Mouse (Mus musculus) kidney, adult 18-20 months (tissue): ENCODE measurements around the gene Cnot10.
A peak's percentile ranks its signal among the peaks of the same experiment; 100 is the strongest.

ENCODE experiments used
- DNase-seq: peaks from one replicate; pipeline ENCODE4 v3.0.0; 2021

Cnot10 gene

DNA sequence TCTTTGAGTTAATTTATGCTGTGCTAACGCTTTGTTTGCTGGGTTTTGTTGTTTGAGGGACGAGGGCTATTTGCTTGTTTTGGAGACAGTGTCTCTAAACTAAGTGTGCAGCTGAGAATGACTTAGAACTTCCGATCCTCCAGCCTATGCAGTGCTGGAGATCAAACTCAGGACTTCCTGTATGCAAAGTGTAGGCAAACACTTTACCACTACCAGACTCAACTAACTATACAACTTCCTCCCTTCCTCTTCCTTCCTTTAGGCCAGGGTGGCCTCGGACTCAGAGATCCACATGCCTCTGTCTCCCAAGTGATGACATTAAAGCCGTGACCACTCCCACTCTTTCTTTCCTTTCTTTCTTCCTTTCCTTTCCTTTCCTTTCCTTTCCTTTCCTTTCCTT, 66.5 kb downstream of the Cnot10 start:
- DNase-seq: no peak

DNA sequence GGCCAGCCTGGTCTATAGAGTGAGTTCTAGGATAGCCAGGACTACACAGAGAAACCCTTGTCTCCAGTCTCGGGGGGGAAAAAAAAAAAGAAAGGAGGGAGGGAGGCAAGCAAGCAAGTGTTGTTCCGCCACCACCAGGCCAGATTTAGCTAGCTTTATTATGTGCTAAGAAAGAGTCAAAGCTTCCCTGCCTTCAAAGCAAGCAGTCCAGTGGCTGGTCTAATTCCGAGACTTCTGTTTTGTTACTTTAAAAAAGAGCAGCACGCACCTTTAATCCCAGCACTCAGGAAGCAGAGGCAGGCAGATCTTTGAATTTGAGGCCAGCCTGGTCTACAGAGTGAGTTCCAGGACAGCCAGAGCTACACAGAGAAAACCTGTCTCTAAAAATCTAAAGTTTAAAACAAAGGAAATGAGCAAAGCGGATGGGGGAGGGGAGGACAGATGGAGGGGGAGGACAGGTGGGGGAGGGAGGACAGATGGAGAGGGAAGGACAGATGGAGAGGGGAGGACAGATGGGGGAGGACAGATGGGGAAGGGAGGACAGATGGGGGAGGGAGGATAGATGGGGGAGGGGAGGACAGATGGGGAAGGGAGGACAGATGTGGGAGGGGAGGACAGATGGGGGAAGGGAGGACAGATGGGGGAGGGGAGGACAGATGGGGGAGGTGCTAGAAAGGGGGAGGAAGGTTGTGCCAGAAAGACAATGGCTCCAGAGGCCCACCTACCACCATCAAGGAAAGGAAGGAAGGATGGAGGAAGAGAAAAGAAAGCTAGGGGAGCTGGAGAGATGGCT, 71.1 kb downstream of the Cnot10 start:
- DNase-seq: no peak

DNA sequence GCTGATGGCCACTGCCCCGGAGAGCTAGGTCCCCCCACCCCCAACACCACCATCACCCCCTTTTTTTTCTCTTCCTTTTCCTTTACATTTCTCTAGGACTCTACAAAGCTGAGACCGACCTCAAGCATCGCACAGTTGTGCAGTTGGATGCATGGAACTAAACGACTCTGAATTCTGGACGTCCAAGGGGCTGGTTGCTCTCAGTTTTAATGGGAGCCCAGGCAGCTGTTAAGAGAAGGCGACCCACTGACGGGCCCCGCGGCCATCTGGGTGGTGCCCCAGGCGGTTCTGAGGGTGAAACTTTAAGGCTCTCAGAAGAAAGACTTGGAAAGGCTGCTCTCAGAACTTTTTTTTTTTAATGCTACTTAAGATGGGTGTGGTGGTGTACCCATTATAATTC, 75.3 kb downstream of the Cnot10 start:
- no peak for DNase-seq

DNA sequence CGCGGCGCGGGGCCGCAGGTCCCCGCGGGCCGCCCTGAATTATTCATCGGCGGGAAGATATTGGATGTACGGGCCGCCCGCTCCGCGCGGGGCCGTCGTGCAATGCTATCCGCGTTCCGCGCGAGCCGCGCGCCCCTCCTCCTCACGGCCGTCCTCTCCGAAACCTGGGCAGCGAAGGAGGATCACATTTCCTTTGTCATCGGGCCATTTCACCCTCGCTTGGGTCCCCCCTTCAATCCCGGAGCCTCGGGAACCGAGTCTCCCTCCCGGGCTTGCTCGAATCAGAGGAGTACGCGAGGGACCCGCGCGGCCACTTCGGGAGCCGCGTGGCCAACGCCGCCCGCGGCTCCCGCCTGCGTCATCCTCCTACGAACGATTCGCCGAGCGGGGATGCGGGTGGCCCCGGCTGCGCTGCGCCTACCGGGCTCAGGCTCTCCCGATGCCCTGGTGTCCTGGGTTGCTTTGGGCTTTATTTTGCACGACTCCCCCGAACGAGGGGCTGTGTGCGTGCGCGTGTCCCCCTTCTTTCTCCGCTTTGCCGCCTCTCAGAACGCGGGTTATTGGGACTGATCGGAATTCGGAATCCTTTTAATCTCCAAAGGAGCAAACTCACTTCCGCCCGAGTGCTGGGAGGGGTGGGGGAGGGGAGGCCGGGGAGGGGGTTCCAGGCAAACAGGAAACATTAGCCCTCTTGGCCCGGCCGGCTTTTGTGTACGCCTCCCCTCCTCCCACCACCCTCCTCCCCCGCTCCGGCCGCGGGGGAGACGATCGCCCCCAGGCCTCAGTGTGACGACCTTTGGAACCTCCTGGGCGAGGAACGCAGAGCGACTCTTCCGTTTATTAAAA, 76.0 kb downstream of the Cnot10 start, which contains the start of gene Trim71:
TSS of gene Trim71 (minus strand) at position 609 of the 846 bp plus-strand sequence.
- peak; percentile 21 for DNase-seq

GRCm38 (mm10) chr9:114562919-114563751, 76.8 kb downstream of the Cnot10 start:
- peak; percentile 34 for DNase-seq

DNA sequence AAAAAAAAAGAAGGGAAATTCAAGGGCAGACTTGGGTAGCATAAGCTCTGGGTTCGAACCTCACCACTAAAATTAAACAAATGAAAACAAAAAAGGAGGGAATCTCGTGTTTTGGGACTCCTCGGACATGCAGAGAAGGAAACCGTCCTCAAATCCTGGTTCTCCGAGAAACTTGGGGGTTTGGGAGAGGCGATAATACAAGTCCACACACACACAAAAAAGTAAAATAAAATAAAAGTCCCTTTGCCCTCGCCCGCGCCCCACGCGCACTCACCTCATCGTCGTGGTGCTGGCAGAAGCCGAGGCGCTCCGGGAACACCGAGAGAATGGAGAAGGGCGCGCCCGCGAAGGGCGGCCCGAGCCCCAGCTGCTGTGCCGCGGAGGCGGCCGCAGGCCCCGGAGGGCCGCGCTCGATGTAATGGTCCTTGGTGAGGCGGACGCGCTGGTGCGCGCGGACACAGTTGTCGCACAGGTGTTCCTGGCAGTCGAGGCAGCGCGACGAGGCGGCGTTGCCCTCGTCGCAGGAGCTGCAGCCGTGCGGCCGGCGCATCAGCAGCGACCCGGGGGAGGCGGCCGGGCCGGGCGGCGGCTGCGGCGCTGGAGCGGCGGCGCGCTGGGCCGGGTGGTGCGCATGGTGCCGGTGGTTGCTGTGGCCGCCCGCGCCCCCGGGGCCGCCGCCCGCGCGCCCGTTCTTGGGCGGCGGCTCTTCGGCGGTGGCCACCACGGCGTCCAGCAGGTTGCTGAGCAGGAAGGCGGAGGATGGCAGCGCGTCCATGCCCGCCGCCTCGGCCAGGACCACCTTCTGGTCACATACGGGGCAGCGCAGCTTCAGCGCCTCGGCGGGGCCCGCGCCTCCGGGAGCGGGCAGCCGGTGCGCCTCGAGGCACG, 77.7 kb downstream of the Cnot10 start:
- no peak for DNase-seq

GRCm38 (mm10) chr9:114561671-114561971, 78.4 kb downstream of the Cnot10 start:
- DNase-seq: no peak

DNA sequence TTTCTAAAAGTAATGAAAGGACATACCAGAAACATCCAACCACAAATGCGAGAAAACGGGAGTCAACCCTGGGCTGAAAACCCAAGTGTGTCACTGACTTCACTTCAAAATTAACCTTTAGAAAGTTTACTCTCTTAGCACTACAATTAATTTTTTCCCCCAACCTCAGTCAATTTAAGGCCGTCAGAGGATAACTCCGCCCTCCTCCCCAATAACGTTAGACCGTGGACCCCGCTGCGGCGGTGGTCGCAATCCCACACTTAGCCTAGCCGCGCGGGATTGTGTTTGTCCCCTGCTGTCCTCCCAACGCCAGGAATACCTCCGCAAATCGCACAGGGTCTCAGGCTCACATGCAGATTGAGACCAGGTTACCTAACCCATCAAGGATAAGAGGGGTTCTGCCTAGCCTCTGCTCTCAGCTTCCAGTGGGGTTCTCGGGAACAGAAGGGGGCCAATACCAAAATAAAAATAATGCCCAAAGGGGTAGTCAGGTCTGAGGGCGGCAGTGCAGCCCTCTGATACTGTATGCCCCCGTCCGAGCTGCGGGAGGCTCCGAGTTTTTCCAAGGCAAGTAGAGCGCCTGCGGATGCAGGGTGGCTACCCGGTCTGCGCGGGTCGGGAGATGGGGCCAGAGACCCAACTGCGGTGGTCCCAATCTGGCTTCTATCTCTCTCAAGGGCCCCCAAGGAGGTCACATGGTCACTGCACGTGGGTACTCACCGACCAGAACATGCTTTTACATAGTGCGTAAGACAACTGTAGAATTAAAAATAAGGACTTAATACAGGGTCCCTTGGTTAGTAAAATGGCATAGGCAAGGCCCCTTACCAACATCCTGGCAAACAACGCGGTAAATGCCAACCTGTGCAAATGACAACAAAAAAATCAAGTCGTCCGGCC, 79.0 kb downstream of the Cnot10 start:
- DNase-seq: no peak

- no peak for DNase-seq
These were observed 79.8 kb downstream of the Cnot10 start for GRCm38 (mm10) chr9:114560141-114560540.

GRCm38 (mm10) chr9:114557086-114557485, 82.9 kb downstream of the Cnot10 start:
- DNase-seq: no peak

- no peak for DNase-seq
These were observed 83.6 kb downstream of the Cnot10 start for GRCm38 (mm10) chr9:114556276-114556855.

GRCm38 (mm10) chr9:114554355-114554979, 85.5 kb downstream of the Cnot10 start:
- no peak for DNase-seq

DNA sequence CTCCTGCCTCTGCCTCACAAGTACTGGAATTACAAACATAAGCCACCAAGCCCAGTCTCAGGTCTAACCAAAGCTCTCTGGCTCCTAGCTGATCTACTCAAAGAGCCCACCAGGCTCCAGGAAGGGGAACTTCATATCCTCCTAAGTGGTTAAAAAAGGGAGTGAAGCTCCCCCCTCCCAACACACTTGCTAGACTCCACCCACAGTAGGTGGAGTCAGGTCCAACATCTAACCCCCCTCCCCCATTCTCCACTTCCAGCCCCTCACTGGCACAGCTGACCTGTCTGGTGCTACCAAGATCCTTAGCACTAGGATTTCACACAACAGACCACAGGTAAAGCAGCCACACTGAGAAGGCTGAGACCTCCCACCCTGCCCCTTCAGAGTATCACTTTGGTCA, 86.2 kb downstream of the Cnot10 start:
- no peak for DNase-seq

- no peak for DNase-seq
These were observed 90.0 kb downstream of the Cnot10 start for GRCm38 (mm10) chr9:114550033-114550432.

GRCm38 (mm10) chr9:114549117-114549516, 90.9 kb downstream of the Cnot10 start:
- DNase-seq: no peak

DNA sequence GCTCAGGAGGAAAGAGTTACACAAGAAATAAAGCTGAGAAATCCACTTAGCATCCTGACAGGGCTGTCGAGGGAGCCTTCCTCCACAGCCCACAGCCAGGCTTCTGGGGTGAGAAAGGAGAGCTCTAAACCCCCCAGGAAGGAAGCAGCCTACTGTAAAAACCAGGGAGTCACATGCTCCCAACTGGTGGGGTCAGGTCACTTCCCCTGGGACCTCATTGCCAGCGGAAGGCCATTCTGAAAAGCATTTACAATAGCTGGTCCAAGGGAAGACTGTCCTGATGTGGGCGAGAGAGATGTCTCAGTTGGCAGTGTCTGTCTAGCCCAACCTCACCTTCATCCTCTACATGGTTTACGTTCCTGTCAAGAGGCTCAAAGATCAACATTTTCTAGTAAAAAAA, 91.5 kb downstream of the Cnot10 start:
- DNase-seq: peak; percentile 28

DNA sequence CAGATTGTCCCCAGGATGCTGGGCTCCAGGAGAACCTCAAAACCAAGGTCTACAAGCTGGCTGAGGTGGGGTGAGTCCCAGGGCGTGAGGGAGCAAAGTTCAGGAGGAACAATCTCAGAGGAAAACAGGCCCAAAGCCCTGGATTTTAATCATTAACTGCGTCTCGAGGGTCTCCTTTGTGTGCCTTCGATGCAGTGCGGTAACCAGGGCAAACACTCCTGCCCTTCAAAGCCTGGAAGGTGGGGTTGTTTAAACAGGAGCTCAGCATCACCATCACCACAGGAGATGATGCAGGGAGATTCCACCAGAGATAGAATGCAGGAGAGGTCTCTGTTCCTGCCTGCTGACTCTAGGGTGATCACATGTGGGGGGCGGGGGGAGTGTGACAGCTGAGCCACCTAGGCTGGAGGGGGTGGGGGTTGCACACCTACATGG, 92.3 kb downstream of the Cnot10 start:
- DNase-seq: peak; percentile 37

- no peak for DNase-seq
These were observed 93.2 kb downstream of the Cnot10 start for GRCm38 (mm10) chr9:114546765-114547164.

- peak; percentile 37 for DNase-seq
These were observed 95.1 kb downstream of the Cnot10 start for GRCm38 (mm10) chr9:114544754-114545393.
